Mouse (Mus musculus): ENCODE results near the gene Plce1.
A peak's percentile ranks its signal among the peaks of the same experiment; 100 is the strongest.

Plce1 gene

GRCm38 (mm10) chr19:38480731-38481621 lies at the start of gene Plce1:
Gene Plce1 (plus strand): TSS chr19:38481109.
- no peak for DNase-seq (ENCODE audit: low spot score in 2 of 2)

GRCm38 (mm10) chr19:38431326-38431725 lies 49.6 kb upstream of the Plce1 start:
- no peak for DNase-seq (ENCODE audit: low spot score in 2 of 2)

- DNase-seq (ENCODE audit: low spot score in 2 of 2), result no peak
Observed at GRCm38 (mm10) chr19:38432021-38432420, 48.9 kb upstream of the Plce1 start.

- peak in 1 of 2 experiments; percentile 8 for DNase-seq (ENCODE audit: low spot score in 2 of 2)
Observed at GRCm38 (mm10) chr19:38433381-38433780, 47.5 kb upstream of the Plce1 start.

- DNase-seq (ENCODE audit: low spot score in 2 of 2), result peak in 1 of 2 experiments; percentile 4
Observed at GRCm38 (mm10) chr19:38435221-38435620, 45.7 kb upstream of the Plce1 start.

- no peak for DNase-seq (ENCODE audit: low spot score in 2 of 2)
Observed at GRCm38 (mm10) chr19:38441860-38442259, 39.0 kb upstream of the Plce1 start.

GRCm38 (mm10) chr19:38445758-38446157 lies 35.2 kb upstream of the Plce1 start:
- no peak for DNase-seq (ENCODE audit: low spot score in 2 of 2)

- DNase-seq (ENCODE audit: low spot score in 2 of 2), result peak; percentile 15 to 16
Observed at GRCm38 (mm10) chr19:38455228-38455627, 25.7 kb upstream of the Plce1 start.

GRCm38 (mm10) chr19:38458996-38459395 lies 21.9 kb upstream of the Plce1 start:
- no peak for DNase-seq (ENCODE audit: low spot score in 2 of 2)

GRCm38 (mm10) chr19:38460696-38461095 lies 20.2 kb upstream of the Plce1 start:
- no peak for DNase-seq (ENCODE audit: low spot score in 2 of 2)

- no peak for DNase-seq (ENCODE audit: low spot score in 2 of 2)
Observed at GRCm38 (mm10) chr19:38470257-38470893, 10.5 kb upstream of the Plce1 start.

- DNase-seq (ENCODE audit: low spot score in 2 of 2), result no peak
Observed at GRCm38 (mm10) chr19:38475394-38475793, 5.5 kb upstream of the Plce1 start.

GRCm38 (mm10) chr19:38478286-38478685 lies 2.6 kb upstream of the Plce1 start:
- no peak for DNase-seq (ENCODE audit: low spot score in 2 of 2)

- no peak for DNase-seq (ENCODE audit: low spot score in 2 of 2)
Observed at GRCm38 (mm10) chr19:38478948-38479347, 2.0 kb upstream of the Plce1 start.

- DNase-seq (ENCODE audit: low spot score in 2 of 2), result no peak
Observed at GRCm38 (mm10) chr19:38479473-38479872, 1.4 kb upstream of the Plce1 start.

GRCm38 (mm10) chr19:38480156-38480720 lies 671 bp upstream of the Plce1 start:
- no peak for DNase-seq (ENCODE audit: low spot score in 2 of 2)

GRCm38 (mm10) chr19:38481906-38482305 lies 997 bp downstream of the Plce1 start:
- DNase-seq (ENCODE audit: low spot score in 2 of 2), result no peak

- no peak for DNase-seq (ENCODE audit: low spot score in 2 of 2)
Observed at GRCm38 (mm10) chr19:38482406-38483181, 1.7 kb downstream of the Plce1 start.

GRCm38 (mm10) chr19:38485779-38486555 lies 5.1 kb downstream of the Plce1 start:
- DNase-seq (ENCODE audit: low spot score in 2 of 2), result no peak

- DNase-seq (ENCODE audit: low spot score in 2 of 2), result no peak
Observed at GRCm38 (mm10) chr19:38487501-38487900, 6.6 kb downstream of the Plce1 start.
